Mouse (Mus musculus) testis, adult 2 months (tissue): ENCODE measurements at regions not wholly inside any gene's neighbourhood (a gene's known extent, or its start where the extent isn't known, plus 50 kb on each side); places are given as distances from the start of the nearest gene placed in this dataset.

Source experiments
- H3K27ac ChIP-seq: fragments of 200-500 bp; 2 replicates; pipeline ENCODE4 v1.5.1; 2012; ENCODE audit warnings: low read depth, low read length; ENCODE audit not compliant: control insufficient read depth, insufficient read depth
- H3K27me3 ChIP-seq: fragments of 200-500 bp; 2 replicates; pipeline ENCODE4 v1.6.1; 2012; ENCODE audit warnings: mild to moderate bottlenecking, low read length, moderate library complexity; ENCODE audit not compliant: control insufficient read depth, insufficient read depth
- H3K36me3 ChIP-seq: fragments of 200-500 bp; 2 replicates; pipeline ENCODE4 v1.6.1; 2012; ENCODE audit warnings: mild to moderate bottlenecking, low read length; ENCODE audit not compliant: control insufficient read depth, insufficient read depth
- H3K4me1 ChIP-seq: fragments of 200-500 bp; 2 replicates; pipeline ENCODE4 v1.6.1; 2012; ENCODE audit warnings: low read length; ENCODE audit not compliant: control insufficient read depth, insufficient read depth
- H3K4me3 ChIP-seq: fragments of 200-500 bp; 2 replicates; pipeline ENCODE4 v1.5.1; 2012; ENCODE audit warnings: low read depth, mild to moderate bottlenecking, low read length, moderate library complexity, mixed read lengths; ENCODE audit not compliant: control insufficient read depth
- CTCF ChIP-seq: fragments of 200-500 bp; IDR thresholded peaks from 2 replicates; pipeline ENCODE4 v1.5.1; 2012; ENCODE audit warnings: low read depth, mild to moderate bottlenecking, inconsistent platforms, low read length, moderate library complexity; ENCODE audit not compliant: control insufficient read depth, insufficient read depth, insufficient replicate concordance
- POLR2A ChIP-seq: fragments of 200-500 bp; IDR thresholded peaks from 2 replicates; pipeline ENCODE4 v1.6.1; 2012; ENCODE audit warnings: low read depth, mild to moderate bottlenecking, inconsistent platforms, low read length, moderate library complexity; ENCODE audit not compliant: control insufficient read depth

DNA sequence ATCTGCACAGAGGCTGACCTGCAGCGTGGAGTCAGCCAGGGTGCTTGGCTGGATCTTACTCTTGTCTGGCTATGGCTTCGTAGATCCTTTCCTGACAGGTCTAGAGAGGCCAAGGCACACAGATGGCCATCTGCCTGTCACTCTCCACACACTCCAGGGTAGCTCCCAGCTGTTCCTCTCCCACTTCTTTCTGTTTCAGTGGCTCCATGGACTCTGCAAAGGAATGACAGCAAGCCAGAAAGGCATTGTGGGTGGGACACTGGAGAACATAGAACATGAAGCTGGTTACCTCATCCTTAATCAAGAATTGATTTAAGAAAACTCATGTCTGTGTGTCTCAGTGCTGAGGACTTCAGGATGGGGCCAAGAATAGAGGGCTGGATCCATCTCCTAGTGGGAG lies 403.9 kb downstream of the Rps24 start:
- Histone ChIP-seq H3K36me3 (no peaks in the 10 kb centered on the region), H3K27me3 (no peaks in the 10 kb centered on the region), H3K4me1 (no peaks in the 10 kb centered on the region), H3K4me3 (no peak overlapping the region), H3K27ac (no peak overlapping the region)
- no peak for TF ChIP-seq CTCF
- no peak for TF ChIP-seq POLR2A

- no peak overlapping the region for H3K27ac ChIP-seq
- TF ChIP-seq POLR2A: no peak
- no peak for TF ChIP-seq CTCF
- no peak overlapping the region for H3K4me3 ChIP-seq
- no peaks in the 10 kb centered on the region for H3K36me3 ChIP-seq
- H3K27me3 ChIP-seq: no peaks in the 10 kb centered on the region
- H3K4me1 ChIP-seq: no peaks in the 10 kb centered on the region
These were observed 408.3 kb downstream of the Rps24 start for GRCm38 (mm10) chr14:24895196-24895595.

DNA sequence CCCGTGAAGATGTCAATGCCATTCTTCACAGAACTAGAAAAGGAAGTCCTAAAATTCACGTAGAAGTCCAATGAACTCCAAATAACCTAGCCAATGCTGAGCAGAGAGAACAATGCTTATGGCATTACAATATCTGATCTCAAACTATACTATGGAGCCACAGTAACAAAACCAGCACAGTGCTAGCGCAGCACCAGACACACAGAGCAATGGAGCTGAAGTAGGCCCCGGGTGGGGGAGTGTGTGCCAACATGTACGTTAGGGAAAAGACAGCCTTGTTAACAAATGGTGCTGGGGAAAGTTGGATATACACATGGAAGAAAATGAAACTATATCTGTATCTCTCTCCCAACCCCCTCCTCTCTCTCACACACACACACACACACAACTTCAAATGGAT lies 409.8 kb downstream of the Rps24 start:
- peaks cover 2% of the 10 kb centered on the region; the same call in 1 of the 2 replicates for H3K4me1 ChIP-seq
- no peaks in the 10 kb centered on the region for H3K27me3 ChIP-seq
- H3K4me3 ChIP-seq: no peak overlapping the region

DNA sequence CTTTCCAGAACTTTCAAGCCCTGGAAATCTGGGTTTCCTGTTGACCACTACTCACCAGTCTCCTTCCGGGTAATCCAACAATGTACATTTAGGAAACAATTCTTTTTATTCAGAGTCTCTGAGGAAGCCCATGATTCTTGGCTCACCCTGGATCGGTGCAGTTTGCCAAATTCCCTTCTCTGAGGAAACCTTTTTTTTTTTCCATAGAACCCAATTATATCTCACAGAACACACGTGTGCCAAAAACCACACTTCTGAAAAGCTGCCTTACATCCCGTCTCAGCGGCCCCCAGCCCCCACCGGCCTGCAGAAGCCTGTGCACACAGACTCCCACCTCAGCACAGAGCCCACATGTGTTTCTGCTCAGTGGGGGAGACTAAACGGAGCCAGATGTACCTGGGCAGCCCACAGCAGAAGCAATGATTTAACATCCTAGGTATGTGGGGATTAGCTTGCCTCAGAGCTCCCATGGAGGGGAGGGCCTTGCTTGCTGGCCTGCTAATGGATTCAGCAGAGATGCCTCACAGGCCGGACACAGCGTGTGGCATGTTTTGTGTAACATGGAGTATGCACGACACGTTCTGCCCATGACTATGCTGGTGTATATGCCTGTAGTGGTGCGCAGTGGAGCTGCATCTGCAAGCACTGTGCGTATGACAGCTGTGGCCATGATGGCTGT lies 413.7 kb downstream of the Rps24 start:
- Histone ChIP-seq H3K36me3 (no peaks in the 10 kb centered on the region), H3K4me3 (no peak overlapping the region), H3K4me1 (peaks cover 3% of the 10 kb centered on the region; the same call in 1 of the 2 replicates), H3K27ac (no peak overlapping the region), H3K27me3 (no peaks in the 10 kb centered on the region)
- TF ChIP-seq CTCF (no peak), POLR2A (no peak)

More for the DNA sequence above, 409.8 kb downstream of the Rps24 start:
- H3K36me3 ChIP-seq: no peaks in the 10 kb centered on the region
- H3K27ac ChIP-seq: no peak overlapping the region
- TF ChIP-seq POLR2A: no peak
- TF ChIP-seq CTCF: no peak

DNA sequence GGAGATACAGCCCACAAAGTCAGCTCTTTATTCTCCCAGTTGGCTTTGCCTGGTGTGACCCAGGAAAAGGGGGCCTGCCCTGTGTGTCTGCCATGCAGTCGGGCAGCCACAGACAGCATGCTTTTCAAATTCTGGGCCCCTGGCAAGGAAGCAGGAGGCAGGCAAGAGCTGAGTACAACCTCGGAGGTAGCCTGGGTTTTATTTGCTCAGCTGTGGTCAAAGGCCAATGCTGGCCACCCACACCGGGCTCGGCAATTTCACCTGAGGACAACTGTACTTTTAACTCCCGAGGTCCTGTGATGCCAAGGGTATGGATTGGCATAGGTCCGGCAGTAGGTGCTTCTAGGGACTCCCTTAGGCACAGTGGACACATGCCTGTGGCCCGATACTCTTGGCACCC lies 414.8 kb downstream of the Rps24 start:
- H3K4me1 ChIP-seq: peaks cover 3% of the 10 kb centered on the region; the same call in 1 of the 2 replicates
- no peak for TF ChIP-seq POLR2A

GRCm38 (mm10) chr14:24902870-24903269 lies 415.9 kb downstream of the Rps24 start:
- Histone ChIP-seq H3K36me3 (no peaks in the 10 kb centered on the region), H3K27me3 (no peaks in the 10 kb centered on the region)
- TF ChIP-seq CTCF: no peak
- TF ChIP-seq POLR2A: no peak

More for the DNA sequence above, 414.8 kb downstream of the Rps24 start:
- Histone ChIP-seq H3K27ac (no peak overlapping the region), H3K36me3 (no peaks in the 10 kb centered on the region), H3K27me3 (no peaks in the 10 kb centered on the region), H3K4me3 (no peak overlapping the region)

GRCm38 (mm10) chr14:24904712-24905111 lies 417.8 kb downstream of the Rps24 start:
- no peaks in the 10 kb centered on the region for H3K27me3 ChIP-seq
- no peaks in the 10 kb centered on the region for H3K36me3 ChIP-seq
- H3K27ac ChIP-seq: no peak overlapping the region
- peaks cover 3% of the 10 kb centered on the region; the same call in 1 of the 2 replicates for H3K4me1 ChIP-seq
- H3K4me3 ChIP-seq: no peak overlapping the region
- TF ChIP-seq CTCF (no peak), POLR2A (no peak)

More at GRCm38 (mm10) chr14:24902870-24903269, 415.9 kb downstream of the Rps24 start:
- Histone ChIP-seq H3K27ac (no peak overlapping the region), H3K4me3 (no peak overlapping the region), H3K4me1 (peaks cover 3% of the 10 kb centered on the region; the same call in 1 of the 2 replicates)

GRCm38 (mm10) chr14:24906916-24907315 lies 420.0 kb downstream of the Rps24 start:
- no peak for TF ChIP-seq POLR2A
- no peak for TF ChIP-seq CTCF
- no peaks in the 10 kb centered on the region for H3K27me3 ChIP-seq
- no peaks in the 10 kb centered on the region for H3K36me3 ChIP-seq
- H3K4me3 ChIP-seq: no peak overlapping the region
- H3K4me1 ChIP-seq: no peaks in the 10 kb centered on the region
- no peak overlapping the region for H3K27ac ChIP-seq
